In genomic region chr11:59208153-59208831, GRCm38 (mm10) we compare ENCODE assay signal across 8 mouse cellular contexts. TPM values are rescaled to one million over a fixed set of nuclear protein-coding genes. Genes with fewer than 3 reads are reported as not detected.
A peak's percentile ranks its signal among the peaks of the same experiment; 100 is the strongest.
DNase-seq lines count a peak whose midpoint lies in the region; ATAC-seq lines count a peak whose summit lies in the region.

2310033P09Rik (plus strand) TSS chr11:59208321.

- peak; percentile 89 for ATAC-seq in intestine, embryonic 15.5 days
- peak; percentile 74 for ATAC-seq in megakaryocyte-erythroid progenitor cell, adult 5-6 weeks (replicated peaks; ENCODE audit: low FRiP score, low TSS enrichment, poor library complexity, severe bottlenecking)

- peak within 1 kb of the TSS; percentile 93 for H3K9ac ChIP-seq in intestine, embryonic 15.5 days

- H3K36me3 ChIP-seq in intestine, embryonic 15.5 days, result peaks cover 37% of the 10 kb centered on the region

- no peaks in the 10 kb centered on the region for H3K27me3 ChIP-seq in intestine, embryonic 15.5 days (replicated peaks)

- peaks cover 32% of the 10 kb centered on the region for H3K4me1 ChIP-seq in intestine, embryonic 15.5 days (replicated peaks)

- H3K4me2 ChIP-seq in intestine, embryonic 15.5 days (replicated peaks), result peak within 1 kb of the TSS; percentile 80

- under 1% methylated on average over 67 of the region's 67 CpGs for WGBS in intestine, embryonic 15.5 days

- intact Hi-C loops in gastrocnemius, postnatal 36 days (cut with DNase I), result no loop called here
- intact Hi-C loops in left cerebral cortex, postnatal 14 days (cut with DNase I), result no loop called here

- H3K27ac ChIP-seq in intestine, embryonic 15.5 days, result peak within 1 kb of the TSS; percentile 96

- DNase-seq in adrenal gland, adult 8-10 months, result peak; percentile 93
- DNase-seq in embryo, embryonic 11.5 days (ENCODE audit: low read depth, low spot score), result peak; percentile 90
- peak; percentile 87 to 91 for DNase-seq in gastrocnemius, postnatal 36 days
- peak; percentile 95 to 97 for DNase-seq in left cerebral cortex, postnatal 14 days (ENCODE audit: low spot score in 2 of 2)
- peak; percentile 95 for DNase-seq in right cerebral cortex, postnatal 14 days
- peak; percentile 90 for DNase-seq in urinary bladder, postnatal 25 days (ENCODE audit: low spot score)

- no peaks in the 10 kb centered on the region for H3K9me3 ChIP-seq in intestine, embryonic 15.5 days

- peak within 1 kb of the TSS; percentile 93 for H3K4me3 ChIP-seq in intestine, embryonic 15.5 days (replicated peaks)

RNA-seq across cellular contexts. Expression of gene 2310033P09Rik, which starts in this region (rescaled TPM):
- 10 to 100 TPM; 25.8 to 31.2 (median 29.6) TPM for total RNA-seq in adrenal gland, adult 8-10 months (2022)
- total RNA-seq in gastrocnemius, postnatal 36 days (2021), result 1 to 10 TPM; 2.7 to 3.5 TPM
- polyA plus RNA-seq in intestine, embryonic 15.5 days (2015; fragmentation: Nextera tagmentation; extraction: Ambion mirVana), result 29.1 and 30.2 TPM in 2 replicates
- 10 to 100 TPM; 18.3 to 19.2 TPM for total RNA-seq in left cerebral cortex, postnatal 14 days (2021)
- total RNA-seq in megakaryocyte-erythroid progenitor cell, adult 5-6 weeks (2014; fragmentation: Nextera tagmentation), result 16.6 and 36.0 TPM in 2 replicates
- total RNA-seq in megakaryocyte-erythroid progenitor cell, adult 5-6 weeks (2017), result 15.4 and 17.6 TPM in 2 replicates

Comparison
In these comparisons a context has a peak if more than half of its experiments do, and no peak if none do; other contexts are left out.
1. Peak in every context shown above with its lines: DNase-seq, ATAC-seq, H3K4me3 ChIP-seq and H3K27ac ChIP-seq.